Mouse (Mus musculus) right cerebral cortex, adult 18-20 months (tissue): ENCODE data around the gene Map6.

Experiments used
- DNase-seq: peaks from one replicate; pipeline ENCODE4 v3.0.0; 2022; ENCODE audit warnings: mixed read lengths

The Map6 gene

GRCm38 (mm10) chr7:99317475-99317874 is 50.2 kb downstream of the Map6 start:
- no peak for DNase-seq

GRCm38 (mm10) chr7:99320524-99320923 is 53.3 kb downstream of the Map6 start:
- no peak for DNase-seq

- no peak for DNase-seq
Observed at GRCm38 (mm10) chr7:99322691-99323320, 55.6 kb downstream of the Map6 start.

- no peak for DNase-seq
Observed at GRCm38 (mm10) chr7:99323321-99323700, 56.1 kb downstream of the Map6 start.

GRCm38 (mm10) chr7:99324810-99325209 is 57.6 kb downstream of the Map6 start:
- DNase-seq, result no peak

GRCm38 (mm10) chr7:99326128-99326527 is 58.9 kb downstream of the Map6 start:
- DNase-seq, result no peak

GRCm38 (mm10) chr7:99328847-99329246 is 61.6 kb downstream of the Map6 start:
- DNase-seq, result no peak

- DNase-seq, result no peak
Observed at GRCm38 (mm10) chr7:99330012-99330411, 62.8 kb downstream of the Map6 start.

- DNase-seq, result peak; percentile 48
Observed at GRCm38 (mm10) chr7:99332774-99333480, 65.7 kb downstream of the Map6 start.

- no peak for DNase-seq
Observed at GRCm38 (mm10) chr7:99340736-99341135, 73.5 kb downstream of the Map6 start.

GRCm38 (mm10) chr7:99343577-99343976 is 76.3 kb downstream of the Map6 start:
- DNase-seq, result no peak

GRCm38 (mm10) chr7:99347268-99347667 is 80.0 kb downstream of the Map6 start:
- DNase-seq, result no peak

GRCm38 (mm10) chr7:99348883-99349282 is 81.6 kb downstream of the Map6 start:
- DNase-seq, result no peak

- no peak for DNase-seq
Observed at GRCm38 (mm10) chr7:99349782-99350720, 82.8 kb downstream of the Map6 start.

- DNase-seq, result no peak
Observed at GRCm38 (mm10) chr7:99351104-99351801, 84.0 kb downstream of the Map6 start.

- DNase-seq, result no peak
Observed at GRCm38 (mm10) chr7:99351802-99352517, 84.7 kb downstream of the Map6 start.

GRCm38 (mm10) chr7:99352526-99353400 is 85.5 kb downstream of the Map6 start, which contains the start of gene Serpinh1:
Gene Serpinh1 (minus strand): TSS chr7:99353239.
- peak; percentile 21 for DNase-seq

GRCm38 (mm10) chr7:99355731-99356131 is 88.5 kb downstream of the Map6 start:
- peak; percentile 78 for DNase-seq

GRCm38 (mm10) chr7:99356244-99356930 is 89.1 kb downstream of the Map6 start:
- DNase-seq, result no peak

GRCm38 (mm10) chr7:99357201-99357600 is 90.0 kb downstream of the Map6 start:
- no peak for DNase-seq
